Mouse (Mus musculus): ENCODE measurements around the gene Kirrel.
"Not testable (repeated sequence)": the region's sequence is repeated elsewhere in the genome, so short reads cannot be mapped to it uniquely, and the experiment has no call there.

Kirrel gene

DNA sequence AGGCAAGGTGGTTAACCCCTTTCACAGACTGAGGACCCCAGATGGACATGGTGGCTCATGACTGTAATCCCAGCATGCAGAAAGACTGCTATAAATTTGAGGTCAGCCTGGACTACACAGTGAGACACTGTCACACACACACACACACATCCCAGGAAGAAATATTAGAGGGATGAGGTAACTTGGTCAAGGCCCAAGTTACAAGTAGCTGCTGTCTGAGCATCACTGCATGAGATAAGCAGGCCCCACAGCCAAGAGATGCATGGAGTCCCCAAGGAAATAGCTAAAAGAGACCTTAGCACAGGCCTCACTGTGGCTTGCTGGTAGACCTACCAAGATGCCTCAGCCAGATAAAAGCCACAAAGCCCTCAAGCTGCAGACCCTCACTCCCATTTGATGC is 39.6 kb downstream of the Kirrel start:
- in situ Hi-C loops (cut with MboI) = no loop called here

DNA sequence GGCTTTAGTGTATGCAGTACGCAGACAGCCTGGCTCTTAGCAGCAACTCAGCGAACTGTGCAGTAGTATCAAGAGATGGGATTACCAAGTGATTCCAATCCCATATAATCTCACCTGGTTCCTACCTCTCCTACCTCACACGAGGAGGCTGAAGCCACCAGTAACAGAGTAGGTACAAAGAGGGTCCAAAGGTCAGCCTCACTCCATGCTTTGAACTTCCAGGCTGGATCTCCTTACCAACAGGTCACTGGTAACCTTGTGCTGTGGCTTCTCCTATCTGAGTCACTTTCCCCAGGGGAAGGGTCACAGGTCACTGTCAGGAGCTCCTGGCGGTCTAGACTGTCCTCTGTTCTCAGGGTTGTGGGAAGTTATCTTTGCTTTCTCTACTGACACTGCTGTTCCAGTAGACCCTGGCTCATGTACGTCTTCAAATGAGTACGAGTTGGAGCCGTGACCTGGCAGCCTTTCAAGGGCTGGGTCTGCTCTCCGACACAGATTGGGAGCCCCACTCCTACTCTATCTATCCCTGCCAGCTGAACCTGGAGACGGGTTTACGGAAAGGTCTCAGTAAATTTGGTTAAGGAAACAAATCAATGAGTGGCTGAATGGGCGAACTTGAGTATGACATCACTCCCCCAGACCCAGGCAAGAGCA is 42.7 kb downstream of the Kirrel start:
- in situ Hi-C loops (cut with MboI) = no loop called here

DNA sequence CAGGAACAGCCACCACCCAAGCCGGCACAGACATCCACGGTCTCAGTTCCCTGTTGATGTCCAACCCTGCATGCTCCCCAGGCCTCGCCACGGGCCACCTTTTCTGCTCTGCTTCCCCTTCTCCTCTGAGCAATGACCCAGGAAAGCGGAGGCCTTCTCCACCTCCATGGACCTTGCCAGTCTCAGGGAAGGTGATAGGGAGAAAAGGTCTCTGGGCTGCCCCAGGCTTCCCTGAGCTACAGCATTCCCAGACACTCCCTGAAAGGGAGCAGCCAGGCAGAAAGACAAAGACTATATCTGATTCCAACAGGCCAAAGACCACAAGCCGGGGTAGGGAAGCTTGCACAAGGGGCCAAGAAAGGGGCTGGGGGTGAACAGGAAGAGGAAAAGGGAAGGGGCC is 43.6 kb downstream of the Kirrel start:
- in situ Hi-C loops (cut with MboI) = no loop called here

DNA sequence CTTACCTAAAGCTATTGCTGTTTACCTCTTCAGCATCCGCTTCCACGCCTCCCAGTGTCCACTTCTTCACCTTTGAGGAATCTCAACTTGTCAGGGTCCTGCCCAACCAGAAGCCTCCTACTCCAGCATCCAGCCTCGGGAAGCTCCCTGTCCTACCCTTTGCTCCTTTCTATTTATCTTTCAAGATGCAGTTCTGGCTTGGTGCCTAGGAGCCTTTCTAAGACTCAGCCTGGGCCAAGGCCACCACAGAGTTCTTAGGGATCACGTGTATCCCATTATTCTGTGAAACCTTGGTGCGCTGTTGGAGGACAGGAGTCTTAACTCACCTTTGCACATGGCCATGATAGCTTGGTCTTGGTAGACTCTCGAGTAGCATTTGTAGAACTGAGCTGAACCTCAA is 50.8 kb downstream of the Kirrel start:
- in situ Hi-C loops (cut with MboI) = no loop called here

DNA sequence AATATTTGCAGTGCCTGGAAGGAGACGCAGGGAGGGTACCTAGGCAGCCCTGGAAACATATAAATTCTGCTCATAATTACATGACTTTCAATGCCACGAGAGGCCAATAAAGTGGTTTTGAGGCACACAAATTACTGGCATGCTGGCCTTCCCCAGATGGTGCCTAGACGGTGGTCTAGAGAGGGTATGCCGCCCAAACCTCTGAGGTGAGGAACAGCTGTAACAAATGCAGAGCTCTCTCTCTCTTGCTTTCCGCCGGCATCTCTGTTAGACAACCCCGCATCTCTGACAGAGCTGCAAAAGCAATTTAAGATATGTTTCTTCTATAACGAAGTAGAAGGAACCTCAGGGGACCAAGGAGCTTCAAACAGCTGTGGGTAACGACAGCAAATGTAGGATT is 56.3 kb downstream of the Kirrel start:
- in situ Hi-C loops (cut with MboI) = no loop called here

DNA sequence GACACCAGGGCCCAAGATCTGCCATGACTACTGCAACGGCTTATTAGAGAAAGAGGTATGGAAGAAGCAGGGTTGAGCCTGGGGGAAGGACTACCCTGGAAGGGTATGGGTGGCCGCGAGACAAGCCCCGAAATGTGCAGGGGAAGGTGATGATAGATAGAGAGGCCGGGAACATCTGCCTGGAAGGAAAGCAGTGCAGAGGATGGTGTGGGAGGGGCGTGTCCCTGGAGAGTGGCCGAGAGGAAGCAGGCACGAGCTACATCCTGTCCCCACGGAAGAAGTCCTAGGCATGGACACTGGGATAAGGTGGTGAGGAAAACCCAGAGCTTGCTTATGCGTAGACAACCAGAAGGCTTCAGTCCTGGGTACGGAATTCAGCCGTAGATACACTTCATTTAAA is 56.9 kb downstream of the Kirrel start:
- in situ Hi-C loops (cut with MboI) = no loop called here

DNA sequence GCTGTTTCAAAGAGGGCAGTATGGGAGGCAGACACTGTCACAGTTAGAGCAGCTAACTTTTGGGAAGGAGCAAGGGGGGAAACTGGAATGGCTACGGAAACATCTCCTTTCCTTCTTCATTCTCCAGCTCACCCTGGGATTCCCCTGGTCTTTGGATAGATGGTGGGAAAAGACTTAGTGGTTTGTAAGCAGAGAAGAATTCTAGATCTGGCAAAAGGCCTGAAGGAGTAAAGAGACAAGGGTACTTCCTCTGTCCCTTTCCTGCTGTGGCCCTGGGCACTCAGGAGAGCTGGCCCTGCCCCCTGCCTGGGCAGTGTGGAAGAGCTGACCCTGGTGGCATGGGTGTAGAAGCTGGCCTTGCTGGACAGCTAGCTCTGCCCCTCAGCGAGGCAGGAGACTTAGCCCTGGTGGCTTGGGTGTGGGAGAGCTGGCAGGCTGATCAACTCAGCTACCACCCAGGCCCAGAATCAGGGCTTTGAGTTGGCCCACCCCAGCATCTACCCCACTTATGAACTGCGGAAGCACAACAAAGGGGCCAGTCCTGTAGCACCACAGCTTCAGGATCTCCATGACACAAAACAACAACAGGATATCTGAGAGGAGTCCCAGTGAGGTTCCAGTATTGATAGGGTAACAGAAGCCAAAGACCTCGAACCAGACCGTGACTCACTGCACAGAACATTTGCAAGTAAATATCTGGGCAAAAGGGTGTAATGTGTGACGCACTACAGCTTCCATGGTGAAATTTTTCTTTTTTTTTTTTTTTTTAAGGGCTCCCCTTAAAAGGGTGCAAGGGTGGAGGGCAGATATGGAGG is 58.6 kb downstream of the Kirrel start:
- in situ Hi-C loops (cut with MboI) = no loop called here

DNA sequence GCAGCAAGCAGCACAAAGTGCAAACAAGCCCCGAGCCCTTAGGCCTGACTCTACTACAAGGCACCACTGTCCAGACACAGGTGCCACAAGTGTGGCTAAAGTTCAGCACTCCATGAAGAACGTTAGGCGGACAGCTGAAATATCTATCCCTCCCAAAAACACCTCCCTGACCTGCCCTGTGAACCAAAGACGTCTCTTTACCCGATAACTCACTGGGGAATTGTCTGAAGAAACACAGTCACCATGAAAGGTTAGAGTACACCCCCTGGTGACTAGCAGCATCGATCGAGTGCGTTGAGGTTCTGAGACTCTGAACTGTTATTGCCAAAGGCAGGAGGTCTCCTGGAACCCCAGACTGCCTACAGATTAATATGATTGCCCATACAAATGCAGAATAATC is 59.3 kb downstream of the Kirrel start:
- in situ Hi-C loops (cut with MboI) = no loop called here

DNA sequence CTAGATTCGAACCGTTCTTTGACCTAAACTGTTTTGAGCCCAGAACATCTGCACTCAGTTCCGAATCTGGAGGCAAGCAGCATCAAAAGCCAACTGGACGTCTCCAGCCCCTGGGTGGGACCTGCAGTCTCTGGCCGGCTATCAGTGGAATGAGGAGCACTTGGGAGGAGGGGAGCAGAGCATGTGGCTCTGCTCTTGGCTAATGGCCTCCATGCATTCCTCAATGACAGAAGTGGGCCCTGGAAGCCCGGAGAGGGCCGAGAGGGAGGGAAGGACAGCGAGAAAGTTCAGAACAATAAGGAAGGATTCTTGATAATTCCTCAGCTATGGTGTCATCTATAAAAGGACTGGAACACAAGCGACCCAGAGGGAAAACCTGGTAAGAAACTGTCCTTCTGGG is 59.7 kb downstream of the Kirrel start:
- in situ Hi-C loops (cut with MboI) = no loop called here

DNA sequence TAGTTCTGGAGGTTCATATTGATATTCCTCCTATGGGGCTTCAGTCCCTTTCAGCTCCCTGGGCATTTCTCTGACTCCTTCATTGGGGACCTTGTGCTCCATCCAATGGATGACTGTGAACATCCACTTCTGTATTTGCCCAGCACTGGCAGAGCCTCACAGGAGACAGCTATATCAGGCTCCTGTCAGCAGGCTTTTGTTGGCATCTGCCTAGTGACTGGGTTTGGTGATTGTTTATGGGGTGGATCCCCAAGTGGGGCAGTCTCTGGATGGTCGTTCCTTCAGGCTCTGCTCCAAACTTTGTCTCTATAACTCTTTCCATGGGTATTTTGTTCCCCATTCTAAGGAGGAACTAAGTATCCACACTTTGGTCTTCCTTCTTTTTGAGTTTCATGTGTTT is 60.7 kb downstream of the Kirrel start:
- in situ Hi-C loops (cut with MboI) = not testable (repeated sequence)

DNA sequence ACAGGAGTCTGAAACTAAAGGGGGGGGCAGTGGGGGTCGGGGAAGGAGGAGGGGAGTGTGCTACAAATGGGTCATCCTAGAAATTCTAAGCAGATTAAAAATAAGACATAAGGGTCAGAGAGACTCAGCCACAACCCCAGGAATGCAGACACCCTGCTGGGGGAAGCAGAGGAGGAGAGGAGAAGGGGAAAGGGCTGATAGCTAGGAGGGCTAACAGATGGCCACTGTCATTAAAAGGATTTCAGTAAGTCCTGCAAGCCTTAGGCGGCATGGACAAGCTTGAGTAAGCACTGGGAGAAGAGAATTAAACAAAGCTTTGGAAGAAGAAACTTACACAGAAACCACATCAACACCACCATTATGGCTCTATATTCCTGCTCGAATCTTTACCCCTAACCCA is 62.3 kb downstream of the Kirrel start:
- in situ Hi-C loops (cut with MboI) = no loop called here

DNA sequence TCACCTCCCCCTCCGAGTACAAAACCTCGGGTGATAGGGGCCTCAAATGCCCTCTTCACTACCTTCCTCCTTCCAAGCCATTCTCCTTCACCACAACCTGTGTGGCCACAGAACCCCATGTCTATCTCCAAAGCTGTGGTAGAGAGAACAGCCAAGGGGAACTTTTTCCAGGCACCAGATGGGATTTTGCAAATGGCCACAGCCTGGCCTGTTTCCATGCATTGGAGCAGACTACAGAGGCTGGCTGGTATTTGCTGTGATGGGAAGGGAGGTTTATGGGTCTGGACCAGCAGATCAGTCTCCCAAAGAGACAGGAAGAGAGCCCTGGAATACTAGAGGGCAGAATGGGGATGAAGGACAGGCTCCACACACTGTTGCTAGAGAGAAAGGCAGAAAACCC is 69.7 kb downstream of the Kirrel start:
- in situ Hi-C loops (cut with MboI) = no loop called here

DNA sequence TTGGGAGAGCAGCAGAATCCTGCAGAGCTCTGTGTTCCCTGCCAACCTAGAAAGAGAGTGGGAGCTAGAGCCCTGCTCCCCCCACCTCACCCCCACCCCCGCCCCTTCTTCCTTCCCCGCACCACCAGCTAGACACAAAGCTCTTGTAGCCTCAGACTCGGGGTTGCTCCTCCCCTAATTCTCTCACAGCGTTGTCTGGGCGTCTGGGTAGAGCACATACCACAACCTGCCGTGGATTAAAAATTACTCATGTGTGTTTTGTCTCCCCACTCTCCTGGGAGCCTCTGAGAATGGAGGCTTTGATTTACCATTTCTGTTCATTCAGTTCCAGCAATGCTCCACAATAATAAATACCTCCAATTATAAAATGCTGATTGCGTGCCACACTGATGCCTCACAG is 72.2 kb downstream of the Kirrel start:
- in situ Hi-C loops (cut with MboI) = no loop called here

DNA sequence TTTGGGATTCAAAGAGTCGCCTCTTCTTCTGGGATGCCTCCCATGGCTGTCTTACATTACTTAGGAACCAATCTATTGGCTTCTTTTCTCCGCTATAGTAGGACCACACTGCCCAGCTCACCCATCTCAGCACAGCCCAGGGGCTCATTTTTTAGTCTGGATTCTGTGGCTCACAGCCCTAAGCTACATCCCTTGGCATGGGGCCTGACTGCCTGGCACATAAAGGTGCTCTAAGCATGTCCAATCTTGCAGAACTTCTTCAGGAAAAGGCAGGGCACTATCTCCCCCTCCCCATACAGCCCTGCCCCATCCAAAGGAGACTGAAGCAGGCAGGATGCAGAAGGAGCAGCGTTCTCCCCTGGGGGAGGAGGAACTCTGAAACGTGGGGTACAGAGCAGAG is 73.6 kb downstream of the Kirrel start:
- in situ Hi-C loops (cut with MboI) = no loop called here

DNA sequence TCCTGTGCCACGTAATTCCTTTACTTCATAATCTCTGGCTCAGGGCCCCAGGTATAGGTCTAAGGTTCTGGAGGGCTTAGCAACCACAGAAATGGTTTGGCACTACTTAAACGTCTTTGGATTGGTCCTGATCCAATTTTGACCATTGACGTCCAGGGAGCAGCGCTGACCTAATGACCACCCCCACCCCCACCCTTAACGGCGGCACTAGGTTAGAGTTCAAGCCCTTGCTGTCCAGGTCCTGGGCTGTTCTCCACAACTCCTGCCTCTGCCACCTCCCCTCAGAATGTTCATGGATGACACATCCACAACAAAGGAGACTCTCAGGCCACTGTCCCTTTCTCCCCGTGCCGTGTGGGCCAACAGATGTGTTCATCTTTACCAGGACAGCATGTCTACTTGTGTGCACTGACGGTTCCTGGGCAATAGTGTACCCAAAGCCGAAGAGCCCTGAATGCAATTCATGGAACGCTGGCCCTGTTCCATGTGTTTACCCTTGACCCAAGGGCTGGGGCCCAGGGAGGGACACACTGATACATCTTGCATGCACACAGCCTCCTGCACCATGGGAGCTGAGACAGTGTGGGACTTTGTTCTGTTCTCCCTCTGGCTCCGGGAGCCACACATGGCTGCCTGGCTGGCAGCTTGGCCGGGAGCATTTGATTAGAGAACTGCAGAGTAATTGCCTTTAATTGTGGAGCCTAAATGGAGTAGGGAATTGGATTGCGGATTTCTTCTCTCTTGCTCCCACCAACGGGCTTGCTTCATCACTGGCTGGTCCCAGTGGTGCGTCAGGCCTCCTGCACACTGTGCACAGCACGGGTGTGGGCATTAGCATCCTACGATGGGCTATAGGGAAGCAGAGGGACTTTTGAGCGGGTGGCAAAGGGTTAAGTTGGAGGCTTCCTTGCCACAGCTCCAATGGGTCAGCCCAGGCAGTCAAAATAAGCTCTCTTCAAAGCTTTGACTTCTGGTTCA is 76.3 kb downstream of the Kirrel start:
- in situ Hi-C loops (cut with MboI) = loop anchor here (25.0 kb wide), 1 partner anchor 464 kb away; no protein-coding TSS in a partner anchor

DNA sequence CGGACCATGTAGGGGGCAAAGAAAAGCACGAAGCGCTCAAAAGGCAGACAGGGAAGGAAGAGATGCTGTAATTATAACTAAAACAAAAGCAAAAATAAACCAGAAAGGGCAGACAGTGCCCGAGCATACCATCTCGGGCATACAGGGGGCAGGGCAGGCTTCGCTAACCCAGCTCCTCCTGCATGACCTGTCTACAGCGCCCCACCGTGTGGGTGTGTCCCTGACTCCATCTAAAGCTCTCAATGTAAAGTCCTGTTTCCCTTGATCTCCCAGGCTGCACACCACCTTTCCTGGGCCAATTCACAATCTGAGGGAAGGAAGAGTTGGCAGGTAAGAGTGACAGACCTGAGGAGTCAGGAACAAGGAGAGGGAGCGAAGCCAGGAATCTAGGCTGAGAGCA is 77.3 kb downstream of the Kirrel start:
- in situ Hi-C loops (cut with MboI) = loop anchor here (25.0 kb wide), 1 partner anchor 465 kb away; no protein-coding TSS in a partner anchor

DNA sequence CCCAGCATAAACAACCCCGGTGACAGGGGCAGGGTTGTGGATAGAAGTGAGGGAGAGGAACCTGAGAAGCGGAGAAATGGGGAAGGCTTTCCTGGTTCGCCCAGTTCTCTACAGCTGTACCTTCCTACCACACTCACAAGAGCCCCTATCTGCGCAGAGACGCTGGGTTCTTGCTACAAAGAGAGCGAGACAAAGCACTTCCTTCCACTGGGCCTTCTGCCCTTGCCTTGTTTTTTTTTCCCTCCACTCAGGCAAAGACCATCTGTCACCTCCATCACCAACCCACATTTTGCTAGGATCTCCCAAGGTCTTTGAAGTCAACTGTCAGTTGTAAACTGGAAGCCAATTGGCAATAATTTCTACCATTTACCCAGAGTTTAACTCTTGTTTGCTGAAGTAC is 80.8 kb downstream of the Kirrel start:
- in situ Hi-C loops (cut with MboI) = loop anchor here (25.0 kb wide), 1 partner anchor 469 kb away; no protein-coding TSS in a partner anchor

DNA sequence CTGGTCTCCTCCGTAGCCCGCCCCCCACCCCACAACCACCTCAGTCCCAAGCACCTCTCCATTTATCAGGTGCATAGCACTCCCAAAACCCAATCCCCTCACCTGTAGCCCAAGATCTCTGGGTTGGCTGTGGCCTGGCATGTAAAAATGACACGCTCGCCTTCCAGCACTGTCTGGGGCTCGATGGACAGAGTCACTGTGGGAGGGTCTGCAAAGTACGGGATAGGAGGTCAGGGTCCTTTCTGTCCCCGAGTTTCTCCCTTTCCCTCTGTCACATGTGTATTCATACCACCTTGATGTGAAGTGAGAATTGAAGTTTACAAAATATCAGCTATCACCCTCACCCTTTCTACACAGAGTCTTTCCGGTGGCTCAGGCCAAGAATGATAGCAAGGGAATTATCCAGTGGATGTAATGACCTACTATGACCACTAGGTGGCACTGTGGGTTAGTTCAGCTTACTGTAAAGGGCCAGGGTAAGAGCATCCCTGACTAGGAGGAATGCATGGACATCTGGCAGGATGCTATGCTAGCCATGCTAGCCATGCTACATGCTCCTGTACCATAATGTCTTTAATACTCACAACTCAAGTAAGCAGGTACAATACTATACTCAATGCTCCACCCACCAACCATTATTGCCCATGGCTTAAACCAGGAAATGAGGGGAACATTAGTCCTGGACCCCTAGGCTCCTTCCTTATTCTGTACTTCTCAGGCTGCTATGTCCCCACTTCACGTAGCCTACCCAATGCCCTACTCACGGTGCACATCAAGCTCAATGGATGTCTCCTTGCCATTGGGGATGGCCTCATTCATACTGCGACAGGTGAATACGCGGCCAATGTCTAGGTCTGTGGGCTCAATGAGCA is 84.6 kb downstream of the Kirrel start:
- in situ Hi-C loops (cut with MboI) = loop anchor here (25.0 kb wide), 1 partner anchor 472 kb away; no protein-coding TSS in a partner anchor

DNA sequence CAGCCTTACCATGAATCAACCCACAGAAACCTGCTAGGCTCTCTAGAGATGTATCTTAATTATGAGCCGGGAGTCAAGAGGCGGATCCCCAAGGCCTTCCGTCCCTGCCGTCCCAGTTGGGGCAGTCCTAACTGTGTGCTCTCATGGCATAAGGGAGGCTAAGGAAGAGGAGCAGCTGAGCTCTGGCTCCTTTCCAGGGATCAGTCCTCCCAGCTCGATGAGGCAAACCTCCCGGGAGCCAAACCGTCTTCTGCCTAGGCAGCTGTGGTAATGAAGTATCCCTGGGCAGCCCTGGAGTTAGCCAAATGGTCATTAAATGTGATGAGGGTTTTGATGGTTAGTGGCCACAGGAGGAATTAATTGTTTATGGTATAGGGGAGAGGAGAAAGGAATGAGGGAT is 87.4 kb downstream of the Kirrel start:
- in situ Hi-C loops (cut with MboI) = loop anchor here (25.0 kb wide), 1 partner anchor 475 kb away; no protein-coding TSS in a partner anchor

DNA sequence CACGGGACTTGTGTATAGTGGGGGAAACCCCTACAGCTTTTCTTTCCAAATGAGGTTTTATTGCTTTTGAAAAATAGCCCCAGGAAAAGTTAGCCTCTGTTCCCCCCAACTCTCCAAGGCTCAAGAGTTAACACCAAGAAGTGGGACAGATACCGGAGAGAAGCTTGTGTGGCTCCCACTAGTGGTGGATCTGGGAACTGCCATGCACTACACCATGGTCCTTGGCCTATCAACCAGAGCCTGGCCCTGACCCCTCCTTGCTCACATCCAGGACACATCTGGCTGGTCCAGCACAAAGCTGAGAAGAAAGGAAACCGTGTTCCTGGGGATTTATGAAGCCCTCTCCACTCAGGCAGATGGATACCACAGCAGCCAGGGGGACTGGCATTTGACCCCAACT is 92.3 kb downstream of the Kirrel start:
- in situ Hi-C loops (cut with MboI) = loop anchor here (25.0 kb wide), 1 partner anchor 480 kb away; no protein-coding TSS in a partner anchor

DNA sequence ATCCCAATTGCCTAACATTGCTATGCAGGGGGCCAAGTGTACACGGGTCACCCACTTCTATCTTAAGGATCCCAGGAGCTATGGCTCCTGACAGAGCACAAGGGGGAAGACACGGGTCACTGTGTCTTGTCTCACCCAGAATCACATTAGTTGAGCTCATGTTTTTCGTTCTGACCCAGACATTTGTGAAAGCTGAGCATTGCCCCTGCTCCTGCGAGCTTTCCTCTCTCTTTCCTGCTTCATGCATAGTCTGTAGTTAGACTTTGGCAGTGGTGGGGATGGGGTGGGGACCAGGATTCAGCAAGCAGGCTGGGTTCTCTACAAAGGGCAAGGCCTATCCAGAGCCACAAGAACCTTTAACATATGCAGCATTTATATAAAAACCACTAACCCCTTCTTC is 94.8 kb downstream of the Kirrel start:
- in situ Hi-C loops (cut with MboI) = loop anchor here (25.0 kb wide), 1 partner anchor 483 kb away; no protein-coding TSS in a partner anchor

Measured in mature B cell (primary cell).